Mouse (Mus musculus) C2C12 (cell line): Measurements from ENCODE around the gene Rasd2. TPM values are rescaled to one million over a fixed set of nuclear protein-coding genes. Genes with fewer than 3 reads are reported as not detected.

Experiments
- H3K27me3 ChIP-seq: one replicate; pipeline ENCODE4 v1.6.1; 2011; ENCODE audit not compliant: control insufficient read depth, insufficient read depth, insufficient read length
- H3K36me3 ChIP-seq: one replicate; pipeline ENCODE4 v1.6.1; 2011; ENCODE audit not compliant: control insufficient read depth, insufficient read depth
- H3K4me3 ChIP-seq: one replicate; pipeline ENCODE4 v1.5.1; 2011; ENCODE audit warnings: mild to moderate bottlenecking, control low read depth; ENCODE audit not compliant: poor library complexity, insufficient read depth, severe bottlenecking
- H3K79me2 ChIP-seq: one replicate; pipeline ENCODE4 v1.6.1; 2011; ENCODE audit not compliant: control insufficient read depth, insufficient read depth
- H3K79me3 ChIP-seq: one replicate; pipeline ENCODE4 v1.6.1; 2011; ENCODE audit warnings: low read depth, control low read depth
- H3ac ChIP-seq: one replicate; pipeline ENCODE3; 2011; ENCODE audit warnings: low read depth; ENCODE audit not compliant: control insufficient read depth, insufficient read length
- CEBPB ChIP-seq: IDR thresholded peaks from one replicate; pipeline ENCODE4 v1.6.1; 2011; ENCODE audit warnings: low read depth, mild to moderate bottlenecking, control low read depth, moderate library complexity
- CTCF ChIP-seq: IDR thresholded peaks from one replicate; pipeline ENCODE4 v1.5.1; 2011; ENCODE audit not compliant: control insufficient read depth, insufficient read depth, insufficient read length
- FOSL1 ChIP-seq: IDR thresholded peaks from one replicate; pipeline ENCODE4 v1.8.0; 2011; ENCODE audit warnings: mild to moderate bottlenecking, low read length; ENCODE audit not compliant: poor library complexity, insufficient read depth, severe bottlenecking
- MAX ChIP-seq: IDR thresholded peaks from one replicate; pipeline ENCODE4 v1.6.1; 2011; ENCODE audit warnings: mild to moderate bottlenecking, control low read depth
- MYOD1 ChIP-seq: IDR thresholded peaks from one replicate; pipeline ENCODE4 v1.6.1; 2011; ENCODE audit warnings: low read depth; ENCODE audit not compliant: control insufficient read depth, insufficient read length
- MYOG ChIP-seq: IDR thresholded peaks from one replicate; pipeline ENCODE4 v1.6.1; 2011; ENCODE audit not compliant: control insufficient read depth, insufficient read length; ENCODE audit errors: extremely low read depth
- USF1 ChIP-seq: IDR thresholded peaks from one replicate; pipeline ENCODE4 v1.6.1; 2011; ENCODE audit warnings: low read depth, mild to moderate bottlenecking, control low read depth, moderate library complexity
- polyA plus RNA-seq: library from polyadenylated mRNA; unstranded; fragments of >200 nt; fragmentation: generic; extraction: Trizol; gene quantifications from one replicate; pipeline ENCODE4 v1.2.1, GENCODE M21; 2012; ENCODE audit warnings: missing spikeins

Rasd2 gene
- polyA plus RNA-seq, 1 experiment = not detected

DNA sequence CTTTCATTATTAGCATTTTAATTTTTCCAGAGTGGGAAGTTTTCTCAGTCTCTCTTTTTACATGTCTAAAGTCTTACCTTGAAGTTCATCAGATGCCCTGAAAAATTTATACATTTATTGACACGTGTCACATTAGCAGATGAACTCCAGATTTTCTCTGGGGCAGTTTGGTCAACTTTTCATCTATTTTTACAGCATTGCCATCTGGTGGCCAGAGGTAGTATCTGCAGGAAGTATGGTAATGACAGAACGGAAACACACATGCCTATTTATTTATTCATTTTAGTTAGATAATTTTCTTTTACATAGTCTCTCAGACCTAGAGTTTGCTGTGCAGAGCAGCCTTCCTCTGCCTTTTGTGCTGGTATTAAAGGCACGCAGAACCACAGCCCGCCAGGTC lies 58.4 kb downstream of the Rasd2 start:
- no peak overlapping the region for H3K4me3 ChIP-seq
- H3K79me3 ChIP-seq = no peaks in the 10 kb centered on the region
- no peak for TF ChIP-seq MYOD1
- no peak for TF ChIP-seq MYOG
- no peak for TF ChIP-seq CTCF
- no peak for TF ChIP-seq FOSL1
- no peak for TF ChIP-seq USF1
- no peak for TF ChIP-seq MAX
- no peak for TF ChIP-seq CEBPB
- no peaks in the 10 kb centered on the region for H3K79me2 ChIP-seq
- no peak overlapping the region for H3ac ChIP-seq
- H3K36me3 ChIP-seq = no peaks in the 10 kb centered on the region
- H3K27me3 ChIP-seq = no peaks in the 10 kb centered on the region

Other genes starting within 250 kb of the Rasd2 start
- 12.0 TPM for gene Hmgxb4, start 220.6 kb upstream of the Rasd2 start, polyA plus RNA-seq
- gene Tom1, start 180.2 kb upstream of the Rasd2 start, polyA plus RNA-seq = 31.4 TPM
- gene Hmox1, start 120.3 kb upstream of the Rasd2 start, polyA plus RNA-seq = 248 TPM
- gene Mcm5, start 104.4 kb upstream of the Rasd2 start, polyA plus RNA-seq = 200 TPM
- not detected for gene Gm10358, start 192.6 kb downstream of the Rasd2 start, polyA plus RNA-seq
- gene Iqcm, start 234.8 kb downstream of the Rasd2 start, polyA plus RNA-seq = not detected